Mouse (Mus musculus) MEL (cell line): Measurements from ENCODE around the gene Elf5. TPM values are rescaled to one million over a fixed set of nuclear protein-coding genes. Genes with fewer than 3 reads are reported as not detected.

Source experiments
- DNase-seq: peaks from one replicate; pipeline ENCODE4 v3.0.0; 2011; ENCODE audit warnings: low read depth, low spot score
- H3K27ac ChIP-seq: 2 replicates; pipeline ENCODE4 v1.5.1; 2012; ENCODE audit warnings: low read depth, mild to moderate bottlenecking, control low read depth, low read length, moderate library complexity; ENCODE audit not compliant: control insufficient read depth
- H3K27me3 ChIP-seq, 2 experiments: fragments of 150-350 bp in 1 of 2; sonication (generic) in 1 of 2; 2 replicates each; pipeline ENCODE4 v1.6.1; 2012; ENCODE audit warnings: low read length in 2 of 2, mild to moderate bottlenecking in 2 of 2, improper control_type of control experiment in 1 of 2, moderate library complexity in 1 of 2; ENCODE audit not compliant: insufficient read depth in 2 of 2, control insufficient read depth in 1 of 2
- H3K36me3 ChIP-seq, 2 experiments: 2 replicates each; pipeline ENCODE4 v1.6.1; 2012 to 2014; ENCODE audit warnings: low read length in 2 of 2, improper control_type of control experiment in 1 of 2, inconsistent platforms in 1 of 2, mild to moderate bottlenecking in 1 of 2; ENCODE audit not compliant: insufficient read depth in 2 of 2, control insufficient read depth in 1 of 2
- H3K4me1 ChIP-seq, 2 experiments: fragments of 150-350 bp in 1 of 2; sonication (generic) in 1 of 2; 2 replicates each; pipeline ENCODE4 v1.6.1; 2012; ENCODE audit warnings: low read length in 2 of 2, improper control_type of control experiment in 1 of 2, mild to moderate bottlenecking in 1 of 2; ENCODE audit not compliant: insufficient read depth in 2 of 2, control insufficient read depth in 1 of 2
- H3K4me3 ChIP-seq, 2 experiments: fragments of 150-350 bp in 1 of 2; sonication (generic) in 1 of 2; 2 replicates each; pipeline ENCODE4 v1.5.1; 2012; ENCODE audit warnings: low read depth in 2 of 2, low read length in 2 of 2, mild to moderate bottlenecking in 2 of 2, moderate library complexity in 2 of 2, control low read depth in 1 of 2, improper control_type of control experiment in 1 of 2; ENCODE audit not compliant: control insufficient read depth in 1 of 2, insufficient read depth in 1 of 2
- H3K79me2 ChIP-seq: 2 replicates; pipeline ENCODE4 v1.6.1; 2012; ENCODE audit warnings: mild to moderate bottlenecking, low read length, moderate library complexity; ENCODE audit not compliant: control insufficient read depth, poor library complexity, insufficient read depth
- H3K9ac ChIP-seq: 2 replicates; pipeline ENCODE4 v1.6.1; 2012; ENCODE audit warnings: low read depth, mild to moderate bottlenecking, control low read depth, low read length, moderate library complexity; ENCODE audit not compliant: control insufficient read depth, poor library complexity, severe bottlenecking
- H3K9me3 ChIP-seq: fragments of 150-350 bp; sonication (generic); replicated peaks from 2 replicates; pipeline ENCODE4 v1.6.1; 2012; ENCODE audit warnings: mild to moderate bottlenecking, low read length, improper control_type of control experiment, moderate library complexity; ENCODE audit not compliant: insufficient read depth
- BHLHE40 ChIP-seq: IDR thresholded peaks from 2 replicates; pipeline ENCODE4 v1.6.1; 2012; ENCODE audit warnings: low read depth, mild to moderate bottlenecking, inconsistent platforms, low read length, improper control_type of control experiment, borderline replicate concordance
- ELF1 ChIP-seq: IDR thresholded peaks from 2 replicates; pipeline ENCODE4 v1.6.1; 2014; ENCODE audit warnings: low read depth, mild to moderate bottlenecking, inconsistent platforms, low read length, improper control_type of control experiment, moderate library complexity
- EP300 ChIP-seq, 2 experiments: IDR thresholded peaks; 2 replicates each; pipeline ENCODE4 v1.6.1; 2011; ENCODE audit warnings: improper control_type of control experiment in 2 of 2, low read length in 2 of 2, low read depth in 1 of 2, mild to moderate bottlenecking in 1 of 2
- GABPA ChIP-seq: IDR thresholded peaks from 2 replicates; pipeline ENCODE4 v1.6.1; 2012; ENCODE audit warnings: low read depth, mild to moderate bottlenecking, inconsistent platforms, low read length, improper control_type of control experiment, moderate library complexity
- JUND ChIP-seq: IDR thresholded peaks from 2 replicates; pipeline ENCODE4 v1.6.1; 2011; ENCODE audit warnings: low read depth, mild to moderate bottlenecking, improper control_type of control experiment, low read length
- KAT2A ChIP-seq: conservative IDR thresholded peaks from 2 replicates; pipeline ENCODE4 v1.6.1; 2012; ENCODE audit warnings: low read depth, low read length, improper control_type of control experiment, inconsistent platforms
- MAFK ChIP-seq: IDR thresholded peaks from 2 replicates; pipeline ENCODE4 v1.6.1; 2011; ENCODE audit warnings: low read depth, mild to moderate bottlenecking, low read length, improper control_type of control experiment, borderline replicate concordance
- MAX ChIP-seq: IDR thresholded peaks from 2 replicates; pipeline ENCODE4 v1.6.1; 2011; ENCODE audit warnings: low read length, improper control_type of control experiment
- MAZ ChIP-seq: IDR thresholded peaks from 2 replicates; pipeline ENCODE4 v1.6.1; 2012; ENCODE audit warnings: low read depth, mild to moderate bottlenecking, inconsistent platforms, low read length, improper control_type of control experiment
- MEF2A ChIP-seq: IDR thresholded peaks from 2 replicates; pipeline ENCODE4 v1.6.1; 2014; ENCODE audit warnings: low read depth, mild to moderate bottlenecking, inconsistent platforms, low read length, improper control_type of control experiment; ENCODE audit not compliant: poor library complexity, insufficient replicate concordance, severe bottlenecking; ENCODE audit errors: extremely low read depth
- MYB ChIP-seq: IDR thresholded peaks from 2 replicates; pipeline ENCODE4 v1.6.1; 2011; ENCODE audit warnings: mild to moderate bottlenecking, low read depth, low read length, improper control_type of control experiment
- NELFE ChIP-seq: IDR thresholded peaks from 2 replicates; pipeline ENCODE4 v1.6.1; 2011; ENCODE audit warnings: low read depth, low read length, improper control_type of control experiment
- NRF1 ChIP-seq: IDR thresholded peaks from 2 replicates; pipeline ENCODE4 v1.6.1; 2014; ENCODE audit warnings: low read depth, mild to moderate bottlenecking, inconsistent platforms, low read length, improper control_type of control experiment, moderate library complexity; ENCODE audit not compliant: poor library complexity, insufficient read depth, severe bottlenecking
- POLR2AphosphoS2 ChIP-seq: IDR thresholded peaks from 2 replicates; pipeline ENCODE4 v1.6.1; 2011; ENCODE audit warnings: low read length, improper control_type of control experiment
- RAD21 ChIP-seq: IDR thresholded peaks from 2 replicates; pipeline ENCODE4 v1.6.1; 2011; ENCODE audit warnings: mild to moderate bottlenecking, low read depth, low read length, improper control_type of control experiment
- SIN3A ChIP-seq: IDR thresholded peaks from 2 replicates; pipeline ENCODE4 v1.6.1; 2012; ENCODE audit warnings: low read length, improper control_type of control experiment, inconsistent platforms
- SMC3 ChIP-seq: IDR thresholded peaks from 2 replicates; pipeline ENCODE4 v1.6.1; 2011; ENCODE audit warnings: low read depth, low read length, improper control_type of control experiment
- TAL1 ChIP-seq: IDR thresholded peaks from 2 replicates; pipeline ENCODE4 v1.6.1; 2012; ENCODE audit warnings: mild to moderate bottlenecking, inconsistent platforms, low read length, moderate library complexity, mixed read lengths
- TBP ChIP-seq: IDR thresholded peaks from 2 replicates; pipeline ENCODE4 v1.8.0; 2011; ENCODE audit warnings: low read depth, low read length, improper control_type of control experiment
- UBTF ChIP-seq: IDR thresholded peaks from 2 replicates; pipeline ENCODE4 v1.6.1; 2012; ENCODE audit warnings: low read depth, mild to moderate bottlenecking, inconsistent platforms, low read length, improper control_type of control experiment, moderate library complexity, borderline replicate concordance; ENCODE audit not compliant: insufficient read depth
- USF1 ChIP-seq: IDR thresholded peaks from 2 replicates; pipeline ENCODE4 v1.6.1; 2014; ENCODE audit warnings: low read depth, mild to moderate bottlenecking, inconsistent platforms, low read length, improper control_type of control experiment, moderate library complexity
- USF2 ChIP-seq, 2 experiments: IDR thresholded peaks; 2 replicates each; pipeline ENCODE4 v1.6.1; 2011 to 2012; ENCODE audit warnings: improper control_type of control experiment in 2 of 2, low read length in 2 of 2, borderline replicate concordance in 1 of 2, inconsistent platforms in 1 of 2, low read depth in 1 of 2, mild to moderate bottlenecking in 1 of 2; ENCODE audit not compliant: insufficient read depth in 1 of 2
- ZC3H11A ChIP-seq: IDR thresholded peaks from 2 replicates; pipeline ENCODE4 v1.6.1; 2012; ENCODE audit warnings: low read depth, mild to moderate bottlenecking, inconsistent platforms, low read length, improper control_type of control experiment
- ZMIZ1 ChIP-seq: IDR thresholded peaks from 2 replicates; pipeline ENCODE4 v1.6.1; 2012; ENCODE audit warnings: low read depth, mild to moderate bottlenecking, inconsistent platforms, low read length, improper control_type of control experiment, moderate library complexity
- ZNF384 ChIP-seq: IDR thresholded peaks from 2 replicates; pipeline ENCODE4 v1.6.1; 2012; ENCODE audit warnings: low read depth, mild to moderate bottlenecking, inconsistent platforms, low read length, improper control_type of control experiment
- polyA plus RNA-seq, 2 experiments: library from polyadenylated mRNA; stranded (reverse) in 1 of 2; unstranded in 1 of 2; fragments of >175 nt in 1 of 2; fragments of >200 nt in 1 of 2; gene quantifications; 2 replicates each; pipeline versions ENCODE4 v1.2.1 to v1.2.4; 2012; ENCODE audit warnings: low replicate concordance in 2 of 2, low read depth in 1 of 2; ENCODE audit not compliant: insufficient read length in 2 of 2, insufficient read depth in 1 of 2, missing spikeins in 1 of 2
- total RNA-seq: library from RNA; depleted of rRNA; stranded (reverse); fragments of 300-350 nt; gene quantifications from 2 replicates; pipeline ENCODE4 v1.2.3, GENCODE M21; 2012

Gene Elf5
- total and polyA plus RNA-seq, 3 experiments: 0.07 TPM; not detected in 2

DNA sequence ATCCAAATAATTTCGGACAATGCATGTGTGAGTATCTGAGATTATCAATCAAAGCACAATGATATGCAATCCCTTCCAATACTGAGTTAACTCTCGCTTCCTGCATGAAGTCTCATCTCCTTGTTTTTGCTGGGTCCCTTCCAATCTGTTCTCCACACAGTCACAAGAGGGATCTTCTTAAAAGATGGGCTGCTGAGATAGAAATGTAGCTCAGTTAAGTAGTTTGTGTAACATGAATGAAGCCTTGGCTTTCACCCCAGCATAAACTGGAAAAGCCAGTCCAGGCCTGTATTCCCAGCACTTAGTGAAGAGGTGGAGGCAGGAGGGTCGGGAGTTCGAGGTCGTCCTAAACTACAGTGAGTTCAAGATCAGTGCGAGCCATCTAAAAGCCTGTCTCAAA, 34.8 kb downstream of the Elf5 start:
- H3K27ac ChIP-seq: no peak overlapping the region
- no peaks in the 10 kb centered on the region for H3K79me2 ChIP-seq
- no peaks in the 10 kb centered on the region for H3K4me1 ChIP-seq
- H3K27me3 ChIP-seq: no peaks in the 10 kb centered on the region
- H3K36me3 ChIP-seq: no peaks in the 10 kb centered on the region
- no peak for DNase-seq
- no peak overlapping the region for H3K9ac ChIP-seq
- no peaks in the 10 kb centered on the region for H3K9me3 ChIP-seq
- H3K4me3 ChIP-seq: no peak overlapping the region
- TF ChIP-seq UBTF (no peak), ZMIZ1 (no peak), MAZ (no peak), NELFE (no peak), BHLHE40 (no peak), NRF1 (no peak), ZNF384 (no peak), SMC3 (no peak), SIN3A (no peak), MEF2A (no peak), USF1 (no peak), EP300 (IDR thresholded peaks at IDR 0.05; ENCODE audit: low read depth in 1 of 2, low read length in 2 of 2) (no peak), POLR2AphosphoS2 (no peak), USF2 (IDR thresholded peaks at IDR 0.05; ENCODE audit: borderline replicate concordance in 1 of 2, insufficient read depth in 1 of 2, low read depth in 1 of 2, low read length in 2 of 2) (no peak), ELF1 (no peak), KAT2A (no peak)

GRCm38 (mm10) chr2:103448947-103449560, 37.6 kb downstream of the Elf5 start:
- Histone ChIP-seq H3K27me3 (no peaks in the 10 kb centered on the region), H3K9me3 (no peaks in the 10 kb centered on the region), H3K36me3 (peaks cover 0 to 11% of the 10 kb centered on the region in 2 experiments; a peak in 2 of 4 replicates), H3K4me3 (no peak overlapping the region), H3K27ac (no peak overlapping the region), H3K9ac (no peak overlapping the region), H3K4me1 (no peaks in the 10 kb centered on the region), H3K79me2 (no peaks in the 10 kb centered on the region)
- TF ChIP-seq NRF1 (no peak), GABPA (no peak), MAFK (no peak), ELF1 (no peak), TAL1 (no peak), MAX (no peak), RAD21 (no peak), JUND (no peak), POLR2AphosphoS2 (no peak), ZC3H11A (no peak), MYB (no peak), EP300 (IDR thresholded peaks at IDR 0.05; ENCODE audit: low read depth in 1 of 2, low read length in 2 of 2) (no peak), MEF2A (no peak), TBP (no peak), SMC3 (no peak)
- no peak for DNase-seq
